Mouse (Mus musculus): ENCODE measurements around the gene Slc25a31. TPM values are rescaled to one million over a fixed set of nuclear protein-coding genes. Genes with fewer than 3 reads are reported as not detected.

Gene Slc25a31
- total RNA-seq (2017) = not detected in 2 replicates

DNA sequence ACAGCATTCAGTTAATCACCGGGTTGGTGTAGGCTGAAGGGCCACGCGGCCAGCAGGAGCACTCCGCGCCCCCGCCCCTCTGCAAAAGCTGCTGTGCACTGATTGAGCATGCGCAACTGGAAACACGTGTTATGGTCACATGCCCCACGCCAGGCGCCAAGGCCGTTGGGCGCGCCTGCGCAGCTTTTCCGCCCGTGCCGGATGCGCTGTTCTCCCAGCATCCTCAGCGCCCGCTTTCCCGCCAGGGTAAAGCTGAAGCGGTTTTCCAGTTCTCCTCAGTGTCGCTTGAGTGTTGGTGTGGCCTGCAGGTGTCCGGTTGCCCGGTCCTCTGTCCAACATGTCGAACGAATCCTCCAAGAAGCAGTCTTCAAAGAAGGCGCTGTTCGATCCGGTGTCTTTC lies at the start of gene Slc25a31:
Gene Slc25a31 (plus strand): TSS at position 201 of the 400 bp plus-strand sequence.
- no peak for ATAC-seq (replicated peaks; ENCODE audit: low read depth, poor library complexity, severe bottlenecking)

GRCm38 (mm10) chr3:40660231-40660630 lies 48.4 kb upstream of the Slc25a31 start:
- peak; percentile 56; the same call in 1 of the 2 replicates for ATAC-seq (replicated peaks; ENCODE audit: low read depth, poor library complexity, severe bottlenecking)

- ATAC-seq (replicated peaks; ENCODE audit: low read depth, poor library complexity, severe bottlenecking) = no peak
Observed at GRCm38 (mm10) chr3:40666109-40666508, 42.5 kb upstream of the Slc25a31 start.

DNA sequence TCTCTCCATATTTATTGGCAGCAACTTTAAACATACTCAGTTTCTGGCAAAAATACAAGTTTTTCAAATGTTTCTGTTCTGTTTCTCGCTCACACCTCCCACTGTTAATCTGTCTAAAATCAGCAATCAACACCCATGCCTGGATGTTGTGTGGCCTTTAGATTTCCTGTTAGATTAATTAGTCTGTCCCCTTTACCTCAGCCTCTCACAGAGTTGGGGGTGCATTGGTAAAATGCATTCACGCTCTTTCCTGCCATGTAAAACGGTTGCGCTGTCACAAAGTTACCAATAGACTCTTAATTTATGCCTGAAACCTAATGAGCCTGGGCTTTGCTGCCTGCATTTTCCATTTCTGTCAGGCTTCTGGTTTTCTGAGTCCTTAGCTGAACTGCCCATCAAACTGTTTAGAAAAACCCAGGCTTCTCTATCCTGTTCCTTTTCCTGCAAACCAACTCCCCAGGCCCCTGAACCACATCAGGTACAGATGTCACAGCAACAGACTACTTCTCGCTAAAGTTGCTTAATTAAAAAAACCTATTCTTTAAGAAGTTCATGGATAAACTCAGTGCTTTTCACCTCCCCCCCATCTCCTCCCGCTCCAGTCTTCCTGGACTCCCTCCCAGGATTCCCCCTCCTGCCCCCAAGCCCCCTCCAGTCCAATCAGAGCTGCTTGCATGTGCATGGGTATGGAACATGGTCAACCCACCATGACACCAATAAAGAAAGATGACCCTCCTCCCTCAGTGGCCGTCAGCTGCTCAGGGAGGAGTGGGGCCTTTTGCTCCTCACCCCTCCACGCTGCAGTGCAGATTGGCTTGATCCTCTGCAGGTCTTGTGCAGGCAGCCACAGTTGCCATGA lies 41.6 kb upstream of the Slc25a31 start:
- ATAC-seq (replicated peaks; ENCODE audit: low read depth, poor library complexity, severe bottlenecking) = no peak

- ATAC-seq (replicated peaks; ENCODE audit: low read depth, poor library complexity, severe bottlenecking) = peak; percentile 46; the same call in 1 of the 2 replicates
Observed at GRCm38 (mm10) chr3:40668889-40669288, 39.8 kb upstream of the Slc25a31 start.

- ATAC-seq (replicated peaks; ENCODE audit: low read depth, poor library complexity, severe bottlenecking) = peak; percentile 61
Observed at GRCm38 (mm10) chr3:40669395-40669794, 39.3 kb upstream of the Slc25a31 start.

GRCm38 (mm10) chr3:40673515-40673914 lies 35.1 kb upstream of the Slc25a31 start:
- no peak for ATAC-seq (replicated peaks; ENCODE audit: low read depth, poor library complexity, severe bottlenecking)

DNA sequence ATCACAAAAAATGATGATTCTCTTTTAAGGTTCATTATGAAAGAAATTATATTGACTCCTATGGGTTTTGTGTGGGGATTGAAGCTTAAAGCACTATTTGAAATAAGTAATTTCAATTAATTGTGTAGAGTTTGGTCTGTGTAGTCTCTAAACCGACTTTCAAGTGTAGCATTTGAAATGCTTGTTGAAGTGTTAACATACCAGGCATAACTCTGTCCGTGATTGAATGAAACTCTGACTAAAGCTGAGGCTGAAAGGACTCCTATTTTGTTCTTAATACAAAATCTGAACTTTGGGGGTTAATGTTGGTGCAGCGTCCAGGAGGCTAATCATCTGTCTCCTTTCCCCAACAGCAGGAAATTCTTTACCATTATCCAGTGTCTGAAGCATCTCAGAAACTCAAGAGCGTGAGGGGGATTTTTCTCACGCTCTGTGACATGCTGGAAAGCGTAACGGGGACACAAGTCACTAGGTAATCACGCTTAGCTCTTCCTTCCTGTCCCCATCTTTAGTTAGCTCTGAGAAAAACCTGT lies 33.7 kb upstream of the Slc25a31 start:
- ATAC-seq (replicated peaks; ENCODE audit: low read depth, poor library complexity, severe bottlenecking) = no peak

DNA sequence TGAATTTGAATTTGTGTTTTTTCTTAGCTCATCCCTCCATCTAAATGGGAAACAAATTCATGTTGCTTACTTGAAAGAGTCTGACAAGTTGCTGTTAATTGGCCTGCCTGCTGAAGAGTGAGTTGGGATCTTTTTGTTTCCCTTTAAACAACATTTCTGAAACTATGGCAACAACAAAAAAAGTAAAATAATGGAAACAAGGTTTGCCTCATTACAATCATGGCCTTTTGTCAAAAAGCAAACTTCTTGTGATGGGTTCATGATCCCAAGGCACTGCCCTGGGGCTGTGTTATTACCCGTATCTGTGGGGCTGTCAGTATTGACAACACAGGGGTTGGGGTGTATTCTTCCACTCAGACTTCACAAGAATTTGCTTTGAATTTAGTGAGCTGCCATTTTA lies 29.8 kb upstream of the Slc25a31 start:
- no peak for ATAC-seq (replicated peaks; ENCODE audit: low read depth, poor library complexity, severe bottlenecking)

- no peak for ATAC-seq (replicated peaks; ENCODE audit: low read depth, poor library complexity, severe bottlenecking)
Observed at GRCm38 (mm10) chr3:40682404-40682803, 26.3 kb upstream of the Slc25a31 start.

- ATAC-seq (replicated peaks; ENCODE audit: low read depth, poor library complexity, severe bottlenecking) = no peak
Observed at GRCm38 (mm10) chr3:40683171-40683570, 25.5 kb upstream of the Slc25a31 start.

DNA sequence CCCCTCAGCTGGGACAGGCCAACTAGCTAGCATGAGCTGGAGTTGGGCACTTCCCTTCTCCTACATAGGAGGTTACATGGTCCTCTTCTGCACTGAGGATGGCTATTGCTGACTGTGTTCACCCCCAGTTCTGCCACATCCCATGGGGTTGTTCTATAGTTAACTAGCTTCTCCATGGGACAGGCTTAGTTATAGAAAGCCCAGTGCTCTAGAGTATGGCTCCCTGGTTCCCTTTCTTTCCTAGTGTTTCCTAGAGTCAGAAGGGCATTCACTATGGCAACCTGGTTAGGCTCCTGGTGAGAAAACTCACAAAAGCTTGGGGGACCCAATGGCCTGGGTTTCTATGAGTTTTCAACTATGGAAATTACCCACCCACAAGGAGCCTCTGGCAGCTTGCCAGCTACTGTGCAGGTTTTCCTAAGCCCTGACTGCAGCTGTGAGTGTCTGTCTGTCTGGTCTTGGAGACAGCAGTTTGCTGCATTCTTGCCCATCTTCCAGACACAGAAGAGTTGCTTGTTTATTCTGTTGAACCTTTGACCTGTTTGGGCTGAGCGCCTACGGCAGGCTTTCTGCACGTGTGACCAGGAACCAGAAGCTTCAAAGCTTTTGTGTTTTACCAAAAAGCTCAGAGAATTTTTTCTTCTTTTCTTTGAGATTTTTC lies 22.7 kb upstream of the Slc25a31 start:
- no peak for ATAC-seq (replicated peaks; ENCODE audit: low read depth, poor library complexity, severe bottlenecking)

DNA sequence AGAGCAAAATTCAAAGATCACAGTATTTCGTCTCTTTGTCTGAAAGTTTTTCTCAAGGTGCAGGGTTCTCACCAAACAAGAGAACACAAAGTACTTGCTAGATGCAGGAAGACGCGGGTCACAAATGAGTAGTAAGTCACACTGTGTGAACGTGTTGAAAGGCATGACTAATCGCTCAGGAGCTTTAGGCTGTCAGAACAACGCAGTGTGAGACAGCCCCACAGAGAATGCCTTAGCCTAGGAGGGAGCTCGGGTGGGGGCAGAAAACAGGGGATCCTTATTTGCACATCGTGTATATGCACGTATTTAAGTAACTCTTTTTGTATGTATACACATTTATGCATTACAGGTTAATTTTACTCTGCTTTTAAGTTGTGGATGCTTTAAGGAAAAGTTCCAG lies 21.8 kb upstream of the Slc25a31 start:
- ATAC-seq (replicated peaks; ENCODE audit: low read depth, poor library complexity, severe bottlenecking) = no peak

- no peak for ATAC-seq (replicated peaks; ENCODE audit: low read depth, poor library complexity, severe bottlenecking)
Observed at GRCm38 (mm10) chr3:40687588-40687987, 21.1 kb upstream of the Slc25a31 start.

DNA sequence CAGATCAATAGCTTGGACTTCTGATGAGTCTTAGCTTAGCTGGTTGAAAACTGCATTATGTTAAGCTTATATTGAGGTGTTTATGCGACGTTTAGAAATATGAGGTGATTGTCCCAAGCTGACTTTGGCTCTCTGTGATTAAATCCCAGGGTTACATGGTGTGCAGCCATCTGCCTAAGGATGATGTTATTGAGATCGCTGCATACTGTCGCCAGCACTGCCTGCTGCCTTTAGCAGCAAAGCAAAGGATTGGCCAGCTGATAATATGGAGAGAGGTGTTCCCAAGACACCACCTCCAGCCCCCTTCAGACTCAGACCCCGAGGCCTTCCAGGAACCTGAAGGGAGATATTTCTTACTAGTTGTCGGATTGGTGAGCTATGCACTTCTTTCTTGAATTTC lies 17.1 kb upstream of the Slc25a31 start:
- no peak for ATAC-seq (replicated peaks; ENCODE audit: low read depth, poor library complexity, severe bottlenecking)

DNA sequence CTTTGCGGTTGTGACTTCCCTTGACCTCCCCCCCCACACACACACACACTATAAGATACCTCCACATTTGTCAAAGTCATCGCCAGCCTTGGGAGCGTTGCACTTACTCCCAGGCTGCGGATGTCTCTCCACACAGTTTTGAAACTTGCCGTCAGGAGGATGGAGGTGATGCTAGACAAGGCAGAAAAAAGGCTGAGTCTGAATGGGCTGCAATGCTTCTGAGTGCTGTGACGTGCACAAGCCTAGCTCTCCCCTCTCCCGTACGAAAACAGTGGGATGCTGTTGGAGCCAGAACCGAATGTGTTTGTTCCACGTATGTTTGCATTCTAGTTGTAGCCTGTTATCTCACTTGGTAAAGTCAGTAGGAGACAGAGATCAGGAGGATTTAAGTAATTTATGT lies 15.2 kb upstream of the Slc25a31 start:
- no peak for ATAC-seq (replicated peaks; ENCODE audit: low read depth, poor library complexity, severe bottlenecking)

- ATAC-seq (replicated peaks; ENCODE audit: low read depth, poor library complexity, severe bottlenecking) = no peak
Observed at GRCm38 (mm10) chr3:40693960-40694359, 14.7 kb upstream of the Slc25a31 start.

DNA sequence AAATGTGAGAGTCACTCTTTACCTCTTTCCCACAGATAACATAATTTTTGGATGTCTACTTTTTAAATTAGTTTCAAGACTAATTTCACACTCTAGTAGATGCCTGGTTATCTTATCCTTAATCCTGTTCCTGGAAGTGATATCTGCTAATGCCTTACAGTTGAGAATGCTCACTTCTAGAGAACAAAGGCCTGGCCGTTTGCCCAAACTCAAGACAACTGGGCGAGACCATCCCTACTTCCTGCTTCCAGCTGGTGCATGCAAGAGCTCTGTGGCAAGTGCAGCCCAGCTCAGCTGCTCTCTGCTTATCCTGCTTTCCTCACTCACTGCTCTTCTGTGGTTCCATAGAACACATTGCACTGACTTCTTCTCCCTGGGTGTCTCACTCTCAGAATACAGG lies 14.2 kb upstream of the Slc25a31 start:
- peak; percentile 90 for ATAC-seq (replicated peaks; ENCODE audit: low read depth, poor library complexity, severe bottlenecking)

- ATAC-seq (replicated peaks; ENCODE audit: low read depth, poor library complexity, severe bottlenecking) = no peak
Observed at GRCm38 (mm10) chr3:40695162-40695561, 13.5 kb upstream of the Slc25a31 start.

- ATAC-seq (replicated peaks; ENCODE audit: low read depth, poor library complexity, severe bottlenecking) = 0 out of 2 replicates have a peak, but pooled peaks have one; percentile 27
Observed at GRCm38 (mm10) chr3:40698834-40699233, 9.8 kb upstream of the Slc25a31 start.

DNA sequence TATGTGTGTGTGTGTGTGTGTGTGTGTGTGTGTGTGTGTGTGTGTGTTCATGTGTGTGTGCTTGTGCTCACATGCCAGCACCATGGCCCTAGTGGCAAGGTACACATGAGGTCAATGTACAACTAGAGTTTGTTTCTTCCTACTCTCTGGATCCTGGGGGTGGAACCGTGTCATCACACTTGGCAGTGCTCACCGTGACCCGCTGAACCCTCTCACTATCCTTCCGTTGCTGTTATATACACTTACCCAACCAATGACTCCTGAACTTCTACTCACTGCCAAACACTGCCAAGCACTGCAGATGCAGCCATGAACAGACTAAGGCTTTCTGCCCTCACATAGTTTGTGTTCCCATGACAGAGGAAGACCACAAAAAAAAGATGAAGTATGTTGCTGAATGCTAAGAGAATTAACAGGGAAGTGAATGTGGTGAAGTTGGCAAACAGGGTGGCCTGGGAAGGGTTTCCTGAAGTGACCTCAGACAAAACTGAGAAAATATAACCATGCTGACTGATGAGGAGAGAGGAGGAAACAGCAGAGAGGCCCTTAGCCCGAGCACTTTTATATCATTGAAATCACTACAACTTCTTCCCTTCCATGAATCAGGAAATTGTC lies 3.7 kb upstream of the Slc25a31 start:
- peak; percentile 95 for ATAC-seq (replicated peaks; ENCODE audit: low read depth, poor library complexity, severe bottlenecking)
